Mouse (Mus musculus): ENCODE measurements around the gene Rnf6. TPM values are rescaled to one million over a fixed set of nuclear protein-coding genes. Genes with fewer than 3 reads are reported as not detected.

Rnf6 gene
- polyA plus RNA-seq, 1 experiment, result 14.7 TPM

DNA sequence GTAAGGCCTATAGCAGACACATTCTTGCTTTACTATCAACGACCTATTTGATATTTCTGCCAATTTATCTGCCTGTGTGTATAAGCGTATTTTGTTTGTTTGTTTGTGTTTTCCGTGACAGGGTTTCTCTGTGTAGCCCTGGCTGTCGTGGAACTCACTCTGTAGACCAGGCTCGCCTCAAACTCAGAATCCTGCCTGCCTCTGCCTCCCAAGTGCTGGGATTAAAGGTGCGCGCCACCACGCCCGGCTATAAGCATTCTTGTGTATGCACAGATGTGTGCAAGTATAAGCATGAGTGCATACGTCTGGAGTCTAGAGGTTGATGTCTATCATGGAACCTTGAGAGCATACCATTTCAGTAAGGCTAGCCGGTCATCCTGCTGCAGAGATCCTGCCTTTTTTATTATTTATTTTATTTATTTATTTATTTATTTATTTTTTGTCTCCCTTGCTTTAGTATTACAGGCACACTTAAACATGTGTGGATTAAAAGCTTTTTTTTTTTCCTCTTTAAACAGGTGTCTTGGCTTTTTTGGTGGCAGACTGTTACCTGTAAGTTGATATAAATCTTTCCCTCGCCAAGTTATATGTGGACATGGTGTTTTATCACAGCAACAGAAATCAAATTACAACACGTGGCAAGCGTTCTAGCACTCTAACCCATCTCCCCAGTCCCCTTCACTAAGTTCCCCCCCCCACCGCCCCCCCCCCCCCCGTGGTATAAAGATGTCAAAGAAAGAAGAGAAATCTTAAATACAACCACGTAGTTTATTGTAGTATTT lies 8.7 kb upstream of the Rnf6 start:
- Histone ChIP-seq H3K4me3 (ENCODE audit: insufficient read depth, poor library complexity, severe bottlenecking) (peak overlapping the region; percentile 60), H3K79me2 (ENCODE audit: control insufficient read depth, insufficient read depth) (peaks cover 40% of the 10 kb centered on the region), H3K27me3 (ENCODE audit: control insufficient read depth, insufficient read depth, insufficient read length) (no peaks in the 10 kb centered on the region), H3K36me3 (ENCODE audit: control insufficient read depth, insufficient read depth) (no peaks in the 10 kb centered on the region), H3K79me3 (ENCODE audit: low read depth) (peaks cover 36% of the 10 kb centered on the region), H3ac (ENCODE audit: control insufficient read depth, insufficient read length, low read depth) (no peak overlapping the region)
- TF ChIP-seq MYOG (IDR thresholded peaks at IDR 0.05; ENCODE audit: control insufficient read depth, extremely low read depth, insufficient read length) (no peak), CEBPB (IDR thresholded peaks at IDR 0.05; ENCODE audit: low read depth) (no peak), FOSL1 (IDR thresholded peaks at IDR 0.05; ENCODE audit: insufficient read depth, low read length, poor library complexity, severe bottlenecking) (no peak), CTCF (IDR thresholded peaks at IDR 0.05; ENCODE audit: control insufficient read depth, insufficient read depth, insufficient read length) (no peak), MAX (IDR thresholded peaks at IDR 0.05) (no peak), MYOD1 (IDR thresholded peaks at IDR 0.05; ENCODE audit: control insufficient read depth, insufficient read length, low read depth) (no peak), USF1 (IDR thresholded peaks at IDR 0.05; ENCODE audit: low read depth) (no peak)

GRCm38 (mm10) chr5:146227496-146227895 lies 6.1 kb upstream of the Rnf6 start:
- no peaks in the 10 kb centered on the region for H3K36me3 ChIP-seq (ENCODE audit: control insufficient read depth, insufficient read depth)
- peaks cover 10% of the 10 kb centered on the region for H3K79me3 ChIP-seq (ENCODE audit: low read depth)
- H3K4me3 ChIP-seq (ENCODE audit: insufficient read depth, poor library complexity, severe bottlenecking), result no peak overlapping the region
- no peaks in the 10 kb centered on the region for H3K27me3 ChIP-seq (ENCODE audit: control insufficient read depth, insufficient read depth, insufficient read length)
- H3ac ChIP-seq (ENCODE audit: control insufficient read depth, insufficient read length, low read depth), result no peak overlapping the region
- peaks cover 15% of the 10 kb centered on the region for H3K79me2 ChIP-seq (ENCODE audit: control insufficient read depth, insufficient read depth)
- no peak for TF ChIP-seq MYOG (IDR thresholded peaks at IDR 0.05; ENCODE audit: control insufficient read depth, extremely low read depth, insufficient read length)
- TF ChIP-seq FOSL1 (IDR thresholded peaks at IDR 0.05; ENCODE audit: insufficient read depth, low read length, poor library complexity, severe bottlenecking), result no peak
- TF ChIP-seq CTCF (IDR thresholded peaks at IDR 0.05; ENCODE audit: control insufficient read depth, insufficient read depth, insufficient read length), result no peak
- TF ChIP-seq MYOD1 (IDR thresholded peaks at IDR 0.05; ENCODE audit: control insufficient read depth, insufficient read length, low read depth), result no peak
- no peak for TF ChIP-seq MAX (IDR thresholded peaks at IDR 0.05)
- no peak for TF ChIP-seq CEBPB (IDR thresholded peaks at IDR 0.05; ENCODE audit: low read depth)
- no peak for TF ChIP-seq USF1 (IDR thresholded peaks at IDR 0.05; ENCODE audit: low read depth)

DNA sequence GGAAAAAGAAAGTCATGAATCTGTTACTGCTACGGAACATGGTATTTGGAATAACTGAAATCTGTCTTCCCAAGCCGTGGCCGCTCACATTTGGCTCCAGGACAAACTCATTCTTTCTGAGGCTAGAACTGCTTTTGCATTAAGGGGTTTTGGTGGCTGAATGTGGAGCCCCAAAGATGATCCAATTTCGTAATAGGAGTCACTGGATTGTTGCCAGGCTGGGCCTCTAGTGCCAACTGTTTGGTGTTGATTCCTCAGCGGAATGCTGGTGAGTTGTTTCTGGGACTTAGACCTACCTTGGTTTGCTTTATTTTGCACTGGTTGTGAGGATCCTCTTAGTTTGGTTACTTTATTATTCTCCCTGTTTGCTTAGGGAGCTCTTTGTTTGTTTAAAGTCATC lies 2.4 kb upstream of the Rnf6 start:
- peaks cover 8% of the 10 kb centered on the region for H3K36me3 ChIP-seq (ENCODE audit: control insufficient read depth, insufficient read depth)
- H3ac ChIP-seq (ENCODE audit: control insufficient read depth, insufficient read length, low read depth), result no peak overlapping the region
- no peaks in the 10 kb centered on the region for H3K27me3 ChIP-seq (ENCODE audit: control insufficient read depth, insufficient read depth, insufficient read length)
- TF ChIP-seq MYOG (IDR thresholded peaks at IDR 0.05; ENCODE audit: control insufficient read depth, extremely low read depth, insufficient read length) (no peak), FOSL1 (IDR thresholded peaks at IDR 0.05; ENCODE audit: insufficient read depth, low read length, poor library complexity, severe bottlenecking) (no peak), USF1 (IDR thresholded peaks at IDR 0.05; ENCODE audit: low read depth) (no peak), CEBPB (IDR thresholded peaks at IDR 0.05; ENCODE audit: low read depth) (no peak), MYOD1 (IDR thresholded peaks at IDR 0.05; ENCODE audit: control insufficient read depth, insufficient read length, low read depth) (no peak), MAX (IDR thresholded peaks at IDR 0.05) (no peak), CTCF (IDR thresholded peaks at IDR 0.05; ENCODE audit: control insufficient read depth, insufficient read depth, insufficient read length) (no peak)
- peaks cover 20% of the 10 kb centered on the region for H3K79me2 ChIP-seq (ENCODE audit: control insufficient read depth, insufficient read depth)
- peaks cover 14% of the 10 kb centered on the region for H3K79me3 ChIP-seq (ENCODE audit: low read depth)
- no peak overlapping the region for H3K4me3 ChIP-seq (ENCODE audit: insufficient read depth, poor library complexity, severe bottlenecking)

- no peak for TF ChIP-seq MYOD1 (IDR thresholded peaks at IDR 0.05; ENCODE audit: control insufficient read depth, insufficient read length, low read depth)
- TF ChIP-seq FOSL1 (IDR thresholded peaks at IDR 0.05; ENCODE audit: insufficient read depth, low read length, poor library complexity, severe bottlenecking), result no peak
- TF ChIP-seq CEBPB (IDR thresholded peaks at IDR 0.05; ENCODE audit: low read depth), result no peak
- H3K79me3 ChIP-seq (ENCODE audit: low read depth), result peaks cover 16% of the 10 kb centered on the region
- no peak overlapping the region for H3ac ChIP-seq (ENCODE audit: control insufficient read depth, insufficient read length, low read depth)
- peaks cover 30% of the 10 kb centered on the region for H3K79me2 ChIP-seq (ENCODE audit: control insufficient read depth, insufficient read depth)
- H3K36me3 ChIP-seq (ENCODE audit: control insufficient read depth, insufficient read depth), result peaks cover 26% of the 10 kb centered on the region
- no peaks in the 10 kb centered on the region for H3K27me3 ChIP-seq (ENCODE audit: control insufficient read depth, insufficient read depth, insufficient read length)
- peak overlapping the region; percentile 59 for H3K4me3 ChIP-seq (ENCODE audit: insufficient read depth, poor library complexity, severe bottlenecking)
Measured at GRCm38 (mm10) chr5:146221722-146222121, 367 bp upstream of the Rnf6 start.

- H3K79me2 ChIP-seq (ENCODE audit: control insufficient read depth, insufficient read depth), result peaks cover 32% of the 10 kb centered on the region
- no peak for TF ChIP-seq MYOD1 (IDR thresholded peaks at IDR 0.05; ENCODE audit: control insufficient read depth, insufficient read length, low read depth)
- peak overlapping the region; percentile 54 for H3ac ChIP-seq (ENCODE audit: control insufficient read depth, insufficient read length, low read depth)
- H3K4me3 ChIP-seq (ENCODE audit: insufficient read depth, poor library complexity, severe bottlenecking), result peak overlapping the region; percentile 59
- H3K79me3 ChIP-seq (ENCODE audit: low read depth), result peaks cover 19% of the 10 kb centered on the region
- peaks cover 35% of the 10 kb centered on the region for H3K36me3 ChIP-seq (ENCODE audit: control insufficient read depth, insufficient read depth)
- H3K27me3 ChIP-seq (ENCODE audit: control insufficient read depth, insufficient read depth, insufficient read length), result no peaks in the 10 kb centered on the region
Measured at GRCm38 (mm10) chr5:146220501-146220878, 865 bp downstream of the Rnf6 start.

DNA sequence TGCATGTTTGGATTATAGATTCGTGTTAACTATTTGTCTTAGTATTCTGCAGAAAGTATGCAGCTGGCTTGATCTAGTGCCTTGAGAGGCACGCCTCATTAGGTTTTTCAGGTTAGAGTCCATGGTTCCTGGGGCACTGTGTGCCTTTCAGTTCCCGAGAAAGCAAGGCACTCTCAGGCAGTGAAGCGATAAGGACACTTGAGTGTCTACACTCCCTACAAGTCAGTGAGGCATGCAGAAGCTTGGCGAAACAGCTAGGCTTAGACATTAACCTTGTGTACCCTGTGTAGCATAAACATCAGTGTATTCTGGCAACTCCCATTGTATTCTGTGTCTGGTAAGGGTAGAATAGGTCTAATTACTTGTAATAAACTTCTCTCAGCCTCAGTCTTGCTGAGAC lies 15.8 kb downstream of the Rnf6 start:
- Histone ChIP-seq H3K79me2 (ENCODE audit: control insufficient read depth, insufficient read depth) (no peaks in the 10 kb centered on the region), H3K4me3 (ENCODE audit: insufficient read depth, poor library complexity, severe bottlenecking) (no peak overlapping the region), H3K27me3 (ENCODE audit: control insufficient read depth, insufficient read depth, insufficient read length) (no peaks in the 10 kb centered on the region), H3ac (ENCODE audit: control insufficient read depth, insufficient read length, low read depth) (no peak overlapping the region), H3K36me3 (ENCODE audit: control insufficient read depth, insufficient read depth) (peaks cover 48% of the 10 kb centered on the region), H3K79me3 (ENCODE audit: low read depth) (no peaks in the 10 kb centered on the region)
- TF ChIP-seq MAX (IDR thresholded peaks at IDR 0.05), result no peak
- TF ChIP-seq USF1 (IDR thresholded peaks at IDR 0.05; ENCODE audit: low read depth), result no peak
- TF ChIP-seq MYOG (IDR thresholded peaks at IDR 0.05; ENCODE audit: control insufficient read depth, extremely low read depth, insufficient read length), result no peak
- no peak for TF ChIP-seq MYOD1 (IDR thresholded peaks at IDR 0.05; ENCODE audit: control insufficient read depth, insufficient read length, low read depth)
- no peak for TF ChIP-seq FOSL1 (IDR thresholded peaks at IDR 0.05; ENCODE audit: insufficient read depth, low read length, poor library complexity, severe bottlenecking)
- no peak for TF ChIP-seq CTCF (IDR thresholded peaks at IDR 0.05; ENCODE audit: control insufficient read depth, insufficient read depth, insufficient read length)
- no peak for TF ChIP-seq CEBPB (IDR thresholded peaks at IDR 0.05; ENCODE audit: low read depth)

All from C2C12 (cell line).